Mouse (Mus musculus) frontal cortex, postnatal 14 days (tissue): ENCODE results near the gene Rbm33.

ENCODE experiments used
- DNase-seq, 2 experiments: peaks; one replicate each; pipeline ENCODE4 v3.0.0; 2022; ENCODE audit warnings: low spot score in 2 of 2

The Rbm33 gene

GRCm38 (mm10) chr5:28316722-28317245 is at the start of gene Rbm33:
TSS of gene Rbm33 (plus strand) at chr5:28317121.
- DNase-seq, result peak; percentile 82 to 84

GRCm38 (mm10) chr5:28267576-28267975 is 49.3 kb upstream of the Rbm33 start:
- no peak for DNase-seq

- DNase-seq, result no peak
Observed at GRCm38 (mm10) chr5:28269469-28269991, 47.4 kb upstream of the Rbm33 start.

GRCm38 (mm10) chr5:28272836-28273235 is 44.1 kb upstream of the Rbm33 start:
- DNase-seq, result no peak

GRCm38 (mm10) chr5:28277279-28277678 is 39.6 kb upstream of the Rbm33 start:
- no peak for DNase-seq

- no peak for DNase-seq
Observed at GRCm38 (mm10) chr5:28289111-28289510, 27.8 kb upstream of the Rbm33 start.

- no peak for DNase-seq
Observed at GRCm38 (mm10) chr5:28290630-28291029, 26.3 kb upstream of the Rbm33 start.

GRCm38 (mm10) chr5:28291118-28291850 is 25.6 kb upstream of the Rbm33 start:
- no peak for DNase-seq

GRCm38 (mm10) chr5:28292281-28292680 is 24.6 kb upstream of the Rbm33 start:
- no peak for DNase-seq

GRCm38 (mm10) chr5:28293990-28294389 is 22.9 kb upstream of the Rbm33 start:
- DNase-seq, result peak; percentile 28 to 81

GRCm38 (mm10) chr5:28298161-28298560 is 18.8 kb upstream of the Rbm33 start:
- no peak for DNase-seq

- no peak for DNase-seq
Observed at GRCm38 (mm10) chr5:28298693-28299092, 18.2 kb upstream of the Rbm33 start.

GRCm38 (mm10) chr5:28299346-28299745 is 17.6 kb upstream of the Rbm33 start:
- no peak for DNase-seq

- no peak for DNase-seq
Observed at GRCm38 (mm10) chr5:28302671-28303070, 14.2 kb upstream of the Rbm33 start.

GRCm38 (mm10) chr5:28304551-28304950 is 12.4 kb upstream of the Rbm33 start:
- DNase-seq, result no peak

- DNase-seq, result no peak
Observed at GRCm38 (mm10) chr5:28315526-28315925, 1.4 kb upstream of the Rbm33 start.

GRCm38 (mm10) chr5:28316151-28316721 is 685 bp upstream of the Rbm33 start:
- DNase-seq, result no peak

GRCm38 (mm10) chr5:28317253-28317916 is 464 bp downstream of the Rbm33 start:
- DNase-seq, result no peak

- DNase-seq, result no peak
Observed at GRCm38 (mm10) chr5:28317917-28318267, 971 bp downstream of the Rbm33 start.

- DNase-seq, result no peak
Observed at GRCm38 (mm10) chr5:28318671-28319070, 1.8 kb downstream of the Rbm33 start.

- no peak for DNase-seq
Observed at GRCm38 (mm10) chr5:28321769-28322168, 4.8 kb downstream of the Rbm33 start.

- no peak for DNase-seq
Observed at GRCm38 (mm10) chr5:28322189-28322588, 5.3 kb downstream of the Rbm33 start.

GRCm38 (mm10) chr5:28323822-28324221 is 6.9 kb downstream of the Rbm33 start:
- DNase-seq, result no peak
